Mouse (Mus musculus): Measurements from ENCODE around the gene Slc4a2.
"Not testable (repeated sequence)": the region's sequence is repeated elsewhere in the genome, so short reads cannot be mapped to it uniquely, and the experiment has no call there.

Slc4a2 gene

DNA sequence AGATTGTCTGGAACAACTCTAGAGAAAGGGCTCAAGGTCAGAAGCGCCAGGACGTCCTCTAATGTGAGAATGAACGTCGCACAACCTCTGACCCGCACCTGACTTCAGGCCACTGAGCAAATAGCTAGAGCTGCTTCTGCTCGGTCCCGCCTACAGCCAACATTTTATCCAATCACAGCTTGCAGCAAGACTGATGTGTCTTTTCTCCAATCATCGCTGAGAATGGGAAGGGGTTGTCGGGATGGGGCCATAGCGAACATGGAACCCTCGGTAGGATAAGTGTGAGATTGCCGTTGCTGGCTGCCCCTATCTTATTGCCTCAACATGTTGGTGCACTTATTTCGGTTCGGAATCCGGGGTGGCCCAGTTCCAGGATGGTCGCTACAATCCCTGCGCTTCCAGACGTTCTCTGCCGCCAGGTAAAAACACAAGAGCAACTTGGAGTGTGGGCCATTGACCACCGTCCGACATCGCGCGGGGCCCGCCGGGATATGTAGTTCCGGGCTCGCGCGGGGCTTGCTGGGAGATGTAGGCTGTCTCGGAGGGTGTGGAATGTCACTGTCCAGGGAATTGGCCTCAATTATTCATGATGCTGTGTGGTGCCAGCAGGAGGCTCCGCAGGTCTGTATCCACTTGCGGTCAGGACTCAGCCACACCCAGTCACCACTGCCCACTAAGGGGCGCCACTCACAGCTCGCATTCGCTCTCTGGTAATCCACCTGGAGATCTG, 29.3 kb upstream of the Slc4a2 start:
- DNase-seq (ENCODE audit: low spot score in 2 of 2) = peak; percentile 92 to 93

DNA sequence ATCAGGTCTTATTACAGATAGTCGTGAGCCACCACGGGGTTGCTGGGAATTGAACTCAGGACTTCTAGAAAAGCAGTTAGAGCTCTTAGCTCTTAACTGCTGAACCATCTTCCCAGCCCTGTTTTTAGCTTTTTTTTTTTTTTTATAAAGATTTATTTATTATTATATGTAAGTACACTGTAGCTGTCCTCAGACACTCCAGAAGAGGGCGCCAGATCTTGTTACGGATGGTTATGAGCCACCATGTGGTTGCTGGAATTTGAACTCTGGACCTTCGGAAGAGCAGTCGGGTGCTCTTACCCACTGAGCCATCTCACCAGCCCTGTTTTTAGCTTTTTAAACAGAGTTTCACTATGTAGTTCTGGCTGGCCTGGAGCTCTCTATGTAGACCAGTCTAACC, 27.4 kb upstream of the Slc4a2 start:
- DNase-seq (ENCODE audit: low spot score in 2 of 2) = not testable (repeated sequence)

DNA sequence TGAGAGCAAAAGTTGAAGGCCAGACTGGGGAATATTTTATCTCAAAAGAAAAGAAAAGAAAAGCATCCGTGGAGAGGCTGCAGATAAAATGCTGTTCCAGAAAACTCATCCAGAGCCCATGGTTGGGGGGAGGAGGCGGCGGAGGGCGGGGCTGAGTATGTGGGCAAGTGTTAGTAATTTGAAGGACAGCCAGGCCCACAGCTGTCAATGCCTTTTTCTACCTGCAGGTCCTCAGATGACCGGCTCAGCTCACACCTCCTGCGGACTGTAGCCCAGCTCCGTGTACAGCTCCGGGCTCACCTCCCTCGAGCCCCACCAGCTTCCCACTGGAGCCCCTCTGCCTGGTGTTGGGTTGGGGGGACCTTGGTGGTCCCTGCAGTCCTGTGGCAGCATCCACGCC, 24.0 kb upstream of the Slc4a2 start:
- DNase-seq (ENCODE audit: low spot score in 2 of 2) = no peak

DNA sequence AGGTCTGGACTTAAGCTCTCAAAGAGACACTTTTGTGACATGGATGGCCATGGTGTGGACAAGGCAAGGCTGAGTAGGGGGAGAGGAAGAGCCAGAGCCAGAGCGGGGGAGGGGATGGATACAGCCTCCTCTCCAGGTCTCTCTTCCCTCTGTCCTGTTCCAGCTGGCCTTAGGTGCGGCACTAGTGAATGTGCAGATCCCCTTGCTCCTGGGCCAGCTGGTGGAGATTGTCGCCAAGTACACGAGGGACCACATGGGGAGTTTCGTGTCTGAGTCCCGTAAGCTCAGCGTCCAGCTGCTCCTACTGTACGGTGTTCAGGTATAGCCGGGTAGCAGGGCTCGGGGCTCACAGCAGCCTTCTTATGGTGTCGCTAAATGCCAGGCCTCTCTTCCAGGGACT, 23.3 kb upstream of the Slc4a2 start:
- no peak for DNase-seq (ENCODE audit: low spot score in 2 of 2)

DNA sequence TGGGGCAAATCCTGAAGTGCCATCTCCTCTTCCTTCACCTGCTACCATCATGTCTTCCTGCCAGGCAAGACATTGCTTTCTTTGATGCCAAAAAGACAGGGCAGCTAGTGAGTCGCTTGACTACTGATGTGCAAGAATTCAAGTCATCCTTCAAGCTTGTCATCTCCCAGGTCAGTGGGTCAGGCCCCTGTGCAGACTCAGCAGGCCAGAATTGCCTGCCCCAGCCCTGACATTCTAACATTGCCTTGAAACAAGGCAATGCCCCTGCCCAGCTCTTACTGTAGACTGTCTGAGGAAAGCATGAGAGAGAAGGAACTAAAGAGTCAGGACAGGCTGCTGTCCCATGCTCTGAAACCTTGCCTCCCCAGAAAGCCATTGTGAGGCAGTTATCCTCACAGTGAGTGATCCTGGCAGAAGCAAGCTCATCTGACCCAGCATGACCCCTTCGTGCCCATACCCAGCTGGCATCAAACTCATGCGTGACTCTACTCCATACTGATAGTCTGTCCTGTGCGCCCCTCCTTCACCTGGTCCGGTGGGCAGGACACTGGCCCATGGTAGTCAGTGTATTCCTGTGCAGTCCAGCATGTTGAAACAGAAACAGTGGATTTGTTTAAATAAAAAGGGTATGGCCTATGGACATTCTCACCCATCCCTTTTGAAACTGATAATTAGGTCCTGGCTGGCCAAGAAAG, 22.6 kb upstream of the Slc4a2 start:
- no peak for DNase-seq (ENCODE audit: low spot score in 2 of 2)

DNA sequence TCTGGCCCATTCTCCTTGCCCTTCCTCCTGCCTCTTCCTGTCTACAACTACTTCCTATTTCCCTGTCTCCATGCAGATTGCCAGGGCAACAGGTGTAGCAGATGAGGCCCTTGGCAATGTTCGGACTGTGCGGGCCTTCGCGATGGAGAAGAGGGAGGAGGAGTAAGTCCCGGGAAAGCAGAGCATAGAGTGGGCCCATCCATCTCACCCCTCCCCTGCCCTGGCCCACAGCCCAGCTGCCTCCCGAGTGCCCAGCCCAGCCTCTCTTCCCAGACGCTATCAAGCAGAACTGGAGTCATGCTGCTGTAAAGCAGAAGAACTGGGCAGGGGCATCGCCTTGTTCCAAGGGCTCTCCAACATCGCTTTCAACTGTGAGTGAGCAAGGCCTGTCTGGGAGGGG, 21.7 kb upstream of the Slc4a2 start:
- no peak for DNase-seq (ENCODE audit: low spot score in 2 of 2)

DNA sequence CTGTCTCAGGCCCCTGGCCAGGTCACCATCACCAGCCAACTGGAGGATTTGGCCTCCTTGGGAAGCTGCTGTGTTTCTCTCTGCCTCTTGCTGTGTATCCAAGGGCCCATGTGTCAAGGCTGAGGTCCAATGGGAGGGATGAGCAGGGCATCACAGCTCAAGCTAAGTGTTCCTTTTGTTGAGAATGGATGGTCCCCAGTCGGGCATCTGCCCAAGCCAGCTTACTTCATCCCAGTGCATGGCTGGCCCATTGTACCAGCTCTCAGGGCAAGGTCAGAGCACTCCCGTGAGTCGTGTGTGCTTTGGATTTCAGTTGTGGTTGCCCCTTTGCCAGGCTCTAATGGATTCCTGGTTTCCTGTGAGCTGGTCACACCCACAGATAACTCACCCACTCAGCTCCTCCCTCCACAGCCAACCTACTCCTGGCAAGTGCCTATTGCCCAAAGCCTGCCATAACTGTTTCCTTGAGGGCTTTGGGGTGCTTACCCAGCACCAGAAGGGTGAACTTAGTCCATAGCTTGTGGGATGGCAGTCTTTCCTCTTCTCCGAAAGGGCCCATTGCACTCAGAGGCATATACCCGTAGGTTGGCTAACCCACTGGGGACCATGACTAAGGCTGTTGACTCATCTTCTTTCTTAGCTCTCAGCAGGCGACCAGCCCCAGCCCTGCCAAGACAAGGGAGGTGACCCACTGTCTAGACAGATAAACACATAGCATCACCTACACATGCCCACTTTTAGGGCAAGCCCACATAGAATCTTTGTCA, 18.9 kb upstream of the Slc4a2 start:
- DNase-seq (ENCODE audit: low spot score in 2 of 2) = no peak

DNA sequence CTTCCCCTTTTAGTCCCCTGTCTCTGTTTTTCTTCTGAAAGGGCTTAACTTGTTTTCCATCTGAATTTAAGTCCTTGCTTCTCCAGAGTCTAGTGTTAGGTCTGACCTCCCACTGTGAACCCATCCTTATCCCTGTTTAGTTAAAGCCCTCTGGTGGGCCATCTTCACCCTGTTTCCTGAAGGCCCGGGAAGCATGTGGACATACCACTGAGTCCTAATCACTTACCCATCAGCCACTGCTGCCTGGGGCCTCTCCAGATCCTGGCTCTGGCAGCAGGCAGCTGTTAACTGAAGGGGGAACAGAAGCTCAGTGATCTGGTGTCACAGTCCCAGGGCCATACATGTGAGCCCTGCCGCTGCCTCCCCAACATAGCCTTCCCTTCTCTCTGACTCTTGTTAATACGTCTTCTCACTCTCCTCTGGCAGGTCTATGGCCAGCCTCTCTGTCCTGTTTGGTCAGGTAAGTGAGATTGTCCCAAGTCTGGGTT, 18.2 kb upstream of the Slc4a2 start:
- DNase-seq (ENCODE audit: low spot score in 2 of 2) = no peak

DNA sequence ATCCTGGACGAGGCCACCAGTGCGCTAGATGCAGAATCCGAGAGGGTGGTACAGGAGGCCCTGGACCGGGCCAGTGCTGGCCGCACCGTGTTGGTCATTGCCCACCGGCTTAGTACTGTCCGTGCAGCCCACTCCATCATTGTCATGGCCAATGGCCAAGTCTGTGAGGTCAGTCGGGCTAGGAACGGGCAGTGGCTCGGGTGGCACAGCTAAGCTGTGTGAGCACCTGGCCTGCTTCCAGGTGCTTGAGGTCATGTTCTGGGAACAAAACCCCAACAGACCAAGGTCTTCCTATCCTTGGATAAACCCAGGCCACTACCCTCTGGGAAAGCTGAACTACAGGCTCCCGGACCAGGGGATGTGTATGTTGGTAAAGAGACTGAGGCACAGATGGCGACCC, 15.0 kb upstream of the Slc4a2 start:
- DNase-seq (ENCODE audit: low spot score in 2 of 2) = no peak

DNA sequence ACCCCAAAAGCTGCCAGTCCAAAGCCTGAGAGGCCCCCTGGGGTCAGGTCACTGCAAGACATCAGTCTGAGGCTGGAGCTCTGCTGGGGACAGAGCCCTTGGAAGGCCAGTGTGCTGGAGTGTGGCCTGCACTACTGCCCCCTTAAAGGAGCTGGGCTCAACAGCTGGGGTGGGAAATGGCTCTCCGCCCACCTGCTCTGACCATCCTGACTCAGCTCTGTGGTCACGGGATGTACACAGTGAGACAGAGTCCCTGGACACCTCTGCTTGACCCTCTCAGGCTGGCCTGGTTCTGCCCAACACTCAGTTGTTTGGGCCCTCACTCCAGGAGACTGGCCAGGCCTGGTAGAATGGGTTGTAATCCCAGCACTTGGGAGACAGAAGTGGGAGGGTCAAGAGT, 14.2 kb upstream of the Slc4a2 start:
- DNase-seq (ENCODE audit: low spot score in 2 of 2) = no peak

DNA sequence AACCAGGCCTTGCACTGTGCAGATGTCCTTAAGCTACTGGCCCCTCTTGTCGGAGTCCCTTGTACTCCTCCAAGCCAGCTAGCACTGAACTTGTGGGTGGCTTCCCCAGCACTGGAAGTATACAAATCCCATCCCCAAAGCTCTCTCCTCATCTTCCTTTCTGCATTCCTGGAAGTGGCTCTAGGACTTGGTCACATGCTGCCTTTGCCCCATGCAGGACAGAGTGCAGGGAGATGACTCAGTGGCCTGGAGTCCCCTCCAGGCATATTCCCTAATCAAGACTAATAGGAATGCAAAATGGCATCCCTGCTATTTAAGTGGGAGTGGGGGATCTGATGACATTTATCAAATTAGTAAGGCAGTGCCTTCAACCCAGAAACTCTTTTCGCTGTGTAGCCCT, 11.6 kb upstream of the Slc4a2 start:
- no peak for DNase-seq (ENCODE audit: low spot score in 2 of 2)

DNA sequence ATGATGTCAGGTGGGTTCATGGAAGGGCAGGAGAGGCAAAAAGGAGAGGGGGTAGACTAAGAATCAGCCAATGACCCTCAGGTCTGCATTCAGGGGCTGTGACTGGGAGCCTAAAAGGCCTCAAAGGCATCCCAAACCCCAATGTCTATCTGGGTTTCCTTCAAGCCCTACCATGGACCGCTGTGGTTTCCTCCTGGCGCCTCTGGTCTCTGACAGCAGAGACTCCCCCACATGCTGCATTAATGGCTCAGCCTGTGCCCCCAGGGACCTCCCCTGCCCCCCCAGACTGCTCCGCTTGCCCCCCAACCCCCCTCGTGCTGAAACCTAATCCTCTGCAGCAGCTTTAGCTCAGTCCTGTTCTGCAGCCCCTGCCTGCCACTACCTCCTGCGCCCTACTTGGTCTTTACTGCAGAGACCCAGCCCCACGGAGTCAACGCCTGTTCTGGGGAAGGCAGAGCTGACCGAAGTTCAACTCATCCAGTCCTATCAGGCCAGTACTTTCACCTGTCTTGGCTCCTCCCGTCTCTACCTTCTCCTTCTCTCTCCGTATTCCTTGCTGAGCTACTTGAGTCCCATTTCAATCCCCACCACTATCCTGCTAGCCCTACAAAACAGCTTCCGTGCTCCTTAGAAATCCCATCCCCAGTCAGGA, 10.5 kb upstream of the Slc4a2 start, which contains the start of gene Asic3:
TSS of gene Asic3 (plus strand) at position 351 of the 652 bp plus-strand sequence.
- DNase-seq (ENCODE audit: low spot score in 2 of 2) = no peak

DNA sequence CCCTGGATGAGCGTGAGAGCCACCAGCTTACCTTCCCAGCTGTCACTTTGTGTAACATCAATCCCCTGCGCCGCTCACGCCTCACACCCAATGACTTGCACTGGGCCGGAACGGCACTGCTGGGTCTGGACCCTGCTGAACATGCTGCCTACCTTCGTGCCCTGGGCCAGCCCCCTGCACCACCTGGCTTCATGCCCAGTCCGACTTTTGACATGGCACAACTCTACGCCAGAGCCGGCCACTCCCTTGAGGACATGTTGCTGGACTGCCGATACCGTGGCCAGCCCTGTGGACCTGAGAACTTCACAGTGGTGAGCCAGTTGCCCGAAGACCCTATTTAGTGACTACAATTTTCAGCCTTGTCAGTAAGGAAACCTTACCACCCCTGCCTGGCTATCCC, 9.7 kb upstream of the Slc4a2 start:
- no peak for DNase-seq (ENCODE audit: low spot score in 2 of 2)

DNA sequence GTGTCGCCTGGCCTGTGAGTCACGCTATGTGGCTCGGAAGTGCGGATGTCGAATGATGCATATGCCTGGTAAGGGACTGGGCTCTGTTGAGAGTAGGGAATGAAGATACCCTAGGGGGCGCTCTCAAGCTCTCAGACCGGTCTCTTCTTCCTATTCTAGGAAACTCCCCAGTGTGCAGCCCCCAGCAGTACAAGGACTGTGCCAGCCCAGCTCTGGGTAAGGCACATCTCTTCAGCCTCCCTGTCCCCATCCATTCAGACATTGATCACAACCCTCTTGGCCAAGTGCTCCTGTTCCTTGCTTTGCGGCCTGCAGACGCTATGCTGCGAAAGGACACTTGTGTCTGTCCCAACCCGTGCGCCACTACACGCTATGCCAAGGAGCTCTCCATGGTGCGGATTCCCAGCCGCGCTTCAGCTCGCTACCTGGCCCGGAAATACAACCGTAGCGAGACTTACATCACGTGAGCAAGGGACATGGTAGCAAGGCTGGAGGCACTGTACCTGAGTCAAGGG, 7.4 kb upstream of the Slc4a2 start:
- DNase-seq (ENCODE audit: low spot score in 2 of 2) = peak in 1 of 2 experiments; percentile 54

DNA sequence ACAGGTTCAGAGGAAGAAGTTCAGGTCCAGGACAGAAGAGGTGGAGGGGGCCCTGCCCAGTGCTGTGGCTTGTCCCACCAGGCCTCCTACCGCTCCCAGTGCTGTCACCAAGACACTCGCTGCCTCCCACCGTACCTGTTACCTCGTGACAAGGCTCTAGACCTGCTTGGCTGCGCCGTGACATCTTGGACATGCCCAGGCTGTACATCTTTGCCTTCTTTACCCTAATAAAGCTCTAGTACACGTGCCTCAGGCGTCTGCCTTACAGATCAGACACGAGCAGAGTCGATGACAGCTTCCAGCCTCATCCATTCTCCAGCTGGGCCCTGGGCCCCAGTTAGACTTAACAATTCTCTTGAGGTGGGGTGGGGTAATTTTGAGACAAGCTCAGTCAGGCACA, 6.0 kb upstream of the Slc4a2 start:
- no peak for DNase-seq (ENCODE audit: low spot score in 2 of 2)

DNA sequence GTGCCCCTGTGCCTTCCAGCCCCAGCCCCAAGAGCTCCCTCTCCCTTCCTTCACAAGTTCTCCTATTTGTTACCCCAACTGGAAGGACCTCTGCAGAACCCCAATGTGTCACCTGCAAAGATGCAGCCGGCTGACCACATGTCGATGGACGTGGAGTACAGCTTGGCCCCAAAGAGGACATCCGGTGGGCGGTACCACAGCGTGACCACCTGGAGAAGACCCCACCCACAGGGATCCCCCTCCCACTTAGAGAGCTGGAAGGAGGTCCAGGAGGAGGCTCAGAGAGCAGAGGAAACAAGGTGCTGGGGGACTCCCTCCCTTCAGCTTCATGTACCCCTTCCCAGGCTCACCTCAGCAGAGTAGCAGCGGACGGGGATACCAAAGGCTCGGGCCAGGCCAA, 3.3 kb upstream of the Slc4a2 start:
- DNase-seq (ENCODE audit: low spot score in 2 of 2) = no peak

DNA sequence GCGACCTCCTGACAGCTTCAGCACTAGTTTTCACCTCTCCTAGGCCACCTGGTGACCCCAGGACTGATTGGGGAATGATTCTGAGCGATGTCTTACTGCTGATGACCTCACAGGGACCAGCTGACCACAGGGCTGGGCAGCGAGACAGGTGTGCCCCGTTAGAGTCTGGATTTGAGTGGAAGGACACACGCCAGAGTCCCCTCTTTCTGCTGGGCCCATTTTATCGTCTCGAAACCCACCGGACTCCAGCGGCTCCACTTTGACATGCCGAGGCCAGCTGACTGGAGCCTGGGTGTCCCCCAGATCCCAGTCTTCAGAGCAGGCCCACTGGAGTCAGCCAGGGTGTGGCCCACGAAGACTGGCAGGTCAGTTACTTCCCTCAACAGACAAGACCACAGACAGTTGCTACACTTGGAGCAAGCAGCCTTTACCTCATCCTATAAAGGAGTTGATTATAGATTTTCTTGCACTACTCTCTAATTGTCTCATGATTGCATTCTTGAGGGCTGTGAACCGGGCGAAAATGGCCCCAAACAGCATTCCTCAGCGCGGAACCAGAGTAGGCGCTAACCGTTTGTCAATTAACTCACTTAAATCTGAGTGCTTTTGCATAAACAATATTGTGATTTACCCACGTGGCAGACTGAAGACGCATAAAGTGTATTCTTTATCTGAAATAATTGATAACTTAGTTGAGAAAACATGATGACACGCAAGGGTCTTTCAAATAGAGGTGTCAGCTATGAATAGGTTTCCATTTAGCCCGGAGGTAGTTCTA, 556 bp downstream of the Slc4a2 start:
- DNase-seq (ENCODE audit: low spot score in 2 of 2) = no peak

DNA sequence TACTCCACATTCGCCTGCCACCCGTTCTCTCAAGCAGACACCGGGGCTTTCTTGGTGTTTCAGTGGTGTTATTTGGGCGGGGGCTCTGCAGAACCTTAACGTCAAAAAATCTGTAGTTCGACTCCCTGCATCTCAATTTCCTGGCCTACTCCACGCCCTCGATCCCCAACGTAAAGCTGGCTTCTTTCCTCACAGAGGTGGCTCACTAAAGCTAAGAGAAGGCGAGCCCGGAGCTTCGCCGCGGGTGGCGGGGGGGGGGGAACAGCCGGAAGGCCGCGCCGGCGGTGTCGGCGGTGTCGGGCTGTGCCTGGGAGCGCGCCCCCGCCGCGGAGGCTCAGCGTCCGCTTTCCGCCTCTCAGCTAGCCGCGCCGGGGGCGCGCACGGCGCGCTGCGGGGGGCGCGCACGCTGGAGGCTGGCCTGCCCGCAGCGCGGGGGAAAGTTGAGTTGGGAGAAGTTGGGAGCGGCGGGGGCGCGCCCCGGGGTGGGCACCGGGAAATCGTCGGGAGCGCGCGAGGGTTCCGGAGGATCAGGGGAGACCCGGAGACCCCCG, 1.3 kb downstream of the Slc4a2 start:
- peak; percentile 36 to 54 for DNase-seq (ENCODE audit: low spot score in 2 of 2)

DNA sequence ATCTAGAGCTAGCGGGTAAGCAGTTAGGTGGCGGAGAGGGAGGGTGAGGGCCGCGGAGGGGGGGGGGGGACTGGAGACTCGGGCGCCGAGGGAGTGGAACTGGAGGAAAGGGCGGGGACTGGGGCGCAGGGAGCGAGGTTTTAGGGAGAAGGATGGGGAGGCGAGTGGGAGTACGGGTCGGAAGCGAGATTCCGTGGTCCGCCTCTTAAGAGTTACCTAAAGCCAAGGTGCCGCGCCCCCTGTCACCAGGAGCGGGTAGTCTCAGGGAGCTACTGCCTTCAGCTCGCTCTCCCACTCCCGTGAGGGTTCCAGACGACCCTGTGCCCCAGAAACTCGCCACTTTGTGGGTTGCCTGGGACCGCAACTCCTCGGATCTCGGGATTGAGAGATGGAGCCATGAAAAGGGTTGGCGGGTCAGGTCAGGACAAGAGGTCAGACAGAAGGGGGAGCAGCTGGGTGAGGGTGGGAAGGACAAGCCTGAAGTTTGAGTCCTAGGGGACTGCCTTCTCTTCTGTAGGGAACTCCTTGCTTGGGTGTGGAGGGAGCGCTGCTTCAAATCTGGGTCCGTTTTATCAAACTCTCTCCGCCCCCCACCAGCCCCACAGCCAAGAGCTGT, 1.9 kb downstream of the Slc4a2 start:
- DNase-seq (ENCODE audit: low spot score in 2 of 2) = no peak

DNA sequence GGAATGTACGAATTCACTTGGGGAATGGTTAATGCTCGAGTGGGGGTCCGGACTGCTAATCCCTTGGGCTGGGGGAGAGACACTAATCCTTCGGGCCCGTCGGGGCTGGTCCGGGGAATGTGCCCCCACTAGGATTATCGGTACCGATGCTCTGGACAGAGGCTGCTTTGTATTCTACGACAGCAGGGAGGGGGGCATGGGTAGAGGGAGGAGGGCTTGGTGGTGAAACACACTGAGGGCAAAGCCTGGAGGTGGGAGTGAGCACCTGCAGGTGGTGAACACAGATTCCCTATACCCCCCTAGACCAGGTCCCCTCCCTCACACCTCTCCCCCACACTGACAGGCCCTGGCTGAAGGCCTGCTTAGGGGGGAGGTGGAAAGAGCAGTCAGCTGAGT, 2.4 kb downstream of the Slc4a2 start:
- DNase-seq (ENCODE audit: low spot score in 2 of 2) = no peak
